Mouse (Mus musculus) intestine, postnatal 0 days (tissue): Measurements from ENCODE around the gene Fignl2. TPM values are rescaled to one million over a fixed set of nuclear protein-coding genes. Genes with fewer than 3 reads are reported as not detected.

Source experiments
- ATAC-seq: fragments of 200-750 bp; cut with Nextera tagmentation; 2 replicates; pipeline ENCODE4 v1.8.0; 2017; ENCODE audit warnings: mild to moderate bottlenecking, moderate TSS enrichment, moderate library complexity
- H3K27ac ChIP-seq: fragments of 300-500 bp; sonication (generic); 2 replicates; pipeline ENCODE4 v1.5.1; 2014; ENCODE audit warnings: mild to moderate bottlenecking, low read depth, low read length, moderate library complexity
- H3K27me3 ChIP-seq: fragments of 300-500 bp; sonication (generic); replicated peaks from 2 replicates; pipeline ENCODE4 v1.6.1; 2014; ENCODE audit warnings: low read length, mixed read lengths; ENCODE audit not compliant: control insufficient read depth, insufficient read depth
- H3K36me3 ChIP-seq: fragments of 300-500 bp; sonication (generic); 2 replicates; pipeline ENCODE4 v1.6.1; 2014; ENCODE audit warnings: mild to moderate bottlenecking, moderate library complexity; ENCODE audit not compliant: control insufficient read depth, insufficient read depth
- H3K4me1 ChIP-seq: fragments of 300-500 bp; sonication (generic); replicated peaks from 2 replicates; pipeline ENCODE4 v1.6.1; 2014; ENCODE audit warnings: antibody characterized with exemption, low read length, mixed read lengths; ENCODE audit not compliant: control insufficient read depth, insufficient read depth
- H3K4me2 ChIP-seq: fragments of 300-500 bp; sonication (generic); replicated peaks from 2 replicates; pipeline ENCODE4 v1.6.1; 2014; ENCODE audit warnings: low read depth, mild to moderate bottlenecking, moderate library complexity
- H3K4me3 ChIP-seq: fragments of 300-500 bp; sonication (generic); 2 replicates; pipeline ENCODE4 v1.5.1; 2014; ENCODE audit warnings: low read depth, low read length
- H3K9ac ChIP-seq: fragments of 300-500 bp; sonication (generic); 2 replicates; pipeline ENCODE4 v1.6.1; 2014; ENCODE audit warnings: mild to moderate bottlenecking, low read depth, low read length
- H3K9me3 ChIP-seq: fragments of 300-500 bp; sonication (generic); 2 replicates; pipeline ENCODE4 v1.6.1; 2016; ENCODE audit warnings: mixed run types; ENCODE audit not compliant: control insufficient read depth
- CTCF ChIP-seq: sonication (generic); IDR thresholded peaks from 2 replicates; pipeline ENCODE4 v1.5.1; 2016; ENCODE audit warnings: low read depth, mild to moderate bottlenecking, control low read depth, antibody characterized with exemption, moderate library complexity
- WGBS: fragments of 180-500 bp; shearing (Covaris S2); extraction: QIAGEN DNeasy Blood & Tissue Kit; methylation state at CpG from one replicate; pipeline ENCODE4 v1.1.7; 2014; 5-methylcytosine and 5-hydroxymethylcytosine counted together
- polyA plus RNA-seq: library from polyadenylated mRNA; unstranded; fragments of >200 nt; fragmentation: Nextera tagmentation; extraction: Ambion mirVana; gene quantifications from 2 replicates; pipeline ENCODE4 v1.2.1, GENCODE M21; 2015

Fignl2 gene
- polyA plus RNA-seq, 1 experiment from 2014 or later: 0.16 TPM

GRCm38 (mm10) chr15:101039651-101040050 lies 38.7 kb downstream of the Fignl2 start:
- Histone ChIP-seq H3K9ac (no peak overlapping the region), H3K27me3 (peaks cover 43% of the 10 kb centered on the region)
- 54% methylated on average over 17 of the region's 17 CpGs for WGBS

GRCm38 (mm10) chr15:101028960-101029359 lies 49.4 kb downstream of the Fignl2 start:
- Histone ChIP-seq H3K4me2 (no peak overlapping the region), H3K27me3 (0 out of 2 replicates have a peak, but pooled peaks cover 3% of the 10 kb centered on the region), H3K4me1 (no peaks in the 10 kb centered on the region), H3K27ac (no peak overlapping the region), H3K4me3 (no peak overlapping the region), H3K36me3 (no peaks in the 10 kb centered on the region), H3K9me3 (no peaks in the 10 kb centered on the region), H3K9ac (no peak overlapping the region)
- WGBS: 26% methylated on average over 2 of the region's 2 CpGs
- no peak for TF ChIP-seq CTCF
- ATAC-seq: no peak

More at GRCm38 (mm10) chr15:101039651-101040050, 38.7 kb downstream of the Fignl2 start:
- Histone ChIP-seq H3K4me1 (no peaks in the 10 kb centered on the region), H3K9me3 (no peaks in the 10 kb centered on the region), H3K27ac (no peak overlapping the region), H3K4me2 (no peak overlapping the region), H3K4me3 (no peak overlapping the region), H3K36me3 (no peaks in the 10 kb centered on the region)
- ATAC-seq: no peak
- TF ChIP-seq CTCF: peak; percentile 62

- no peaks in the 10 kb centered on the region for H3K4me1 ChIP-seq
- no peak for ATAC-seq
- WGBS: 87% methylated on average over 6 of the region's 6 CpGs
- H3K36me3 ChIP-seq: no peaks in the 10 kb centered on the region
- H3K27me3 ChIP-seq: no peaks in the 10 kb centered on the region
- H3K9ac ChIP-seq: no peak overlapping the region
- no peak for TF ChIP-seq CTCF
- no peak overlapping the region for H3K27ac ChIP-seq
- H3K4me2 ChIP-seq: no peak overlapping the region
- no peak overlapping the region for H3K4me3 ChIP-seq
- H3K9me3 ChIP-seq: no peaks in the 10 kb centered on the region
These were observed 67.0 kb downstream of the Fignl2 start for GRCm38 (mm10) chr15:101011352-101011751.

GRCm38 (mm10) chr15:101008386-101009010 lies 69.9 kb downstream of the Fignl2 start:
- H3K4me1 ChIP-seq: no peaks in the 10 kb centered on the region
- no peaks in the 10 kb centered on the region for H3K9me3 ChIP-seq
- no peak for ATAC-seq
- H3K36me3 ChIP-seq: no peaks in the 10 kb centered on the region
- H3K4me2 ChIP-seq: no peak overlapping the region
- no peak overlapping the region for H3K4me3 ChIP-seq
- no peaks in the 10 kb centered on the region for H3K27me3 ChIP-seq
- WGBS: 67% methylated on average over 14 of the region's 14 CpGs
- no peak overlapping the region for H3K9ac ChIP-seq
- H3K27ac ChIP-seq: no peak overlapping the region
- no peak for TF ChIP-seq CTCF

- Histone ChIP-seq H3K4me2 (peak overlapping the region; percentile 67; the same call in 1 of the 2 replicates), H3K36me3 (no peaks in the 10 kb centered on the region), H3K27me3 (no peaks in the 10 kb centered on the region), H3K9me3 (no peaks in the 10 kb centered on the region), H3K27ac (no peak overlapping the region), H3K4me1 (no peaks in the 10 kb centered on the region), H3K9ac (no peak overlapping the region), H3K4me3 (no peak overlapping the region)
- no peak for ATAC-seq
- WGBS: 84% methylated on average over 7 of the region's 7 CpGs
- no peak for TF ChIP-seq CTCF
These were observed 71.1 kb downstream of the Fignl2 start for GRCm38 (mm10) chr15:101007236-101007635.

GRCm38 (mm10) chr15:101006251-101007040 lies 71.9 kb downstream of the Fignl2 start:
- Histone ChIP-seq H3K9me3 (no peaks in the 10 kb centered on the region), H3K27ac (no peak overlapping the region), H3K36me3 (no peaks in the 10 kb centered on the region), H3K4me3 (peak overlapping the region; percentile 33), H3K27me3 (no peaks in the 10 kb centered on the region), H3K9ac (no peak overlapping the region), H3K4me2 (peak overlapping the region; percentile 67), H3K4me1 (no peaks in the 10 kb centered on the region)
- ATAC-seq: peak; percentile 78
- TF ChIP-seq CTCF: no peak
- WGBS: 5% methylated on average over 14 of the region's 15 CpGs
